Mouse (Mus musculus) small intestine, adult 2 months (tissue): ENCODE data around the gene Gm21987.

ENCODE experiments used
- CTCF ChIP-seq: fragments of 200-500 bp; IDR thresholded peaks from 2 replicates; pipeline ENCODE4 v1.5.1; 2012; ENCODE audit warnings: low read depth, mild to moderate bottlenecking, control low read depth, inconsistent platforms, low read length, moderate library complexity, mixed read lengths; ENCODE audit not compliant: insufficient replicate concordance, insufficient read length; ENCODE audit errors: extremely low read depth
- POLR2A ChIP-seq: fragments of 200-500 bp; IDR thresholded peaks from 2 replicates; pipeline ENCODE4 v1.6.1; 2012; ENCODE audit warnings: low read depth, mild to moderate bottlenecking, control low read depth, inconsistent platforms, low read length, moderate library complexity

- no peak for TF ChIP-seq POLR2A
- TF ChIP-seq CTCF: no peak
Observed at GRCm38 (mm10) chr16:38365390-38365789, 18.6 kb downstream of the Gm21987 start.
